Mouse (Mus musculus) large intestine, adult 2 months (tissue): ENCODE measurements around the gene Gm37240. TPM values are rescaled to one million over a fixed set of nuclear protein-coding genes. Genes with fewer than 3 reads are reported as not detected.

Experiments
- DNase-seq: peaks from one replicate; pipeline ENCODE4 v3.0.0-alpha.2; 2012; ENCODE audit warnings: low read depth, low spot score
- WGBS: fragments of 180-500 bp; shearing (Covaris S2); methylation state at CpG from one replicate; pipeline ENCODE4 v1.1.7; 2018; 5-methylcytosine and 5-hydroxymethylcytosine counted together
- polyA plus RNA-seq: library from polyadenylated mRNA; depleted of rRNA; stranded (reverse); fragments of >200 nt; gene quantifications from 2 replicates; pipeline ENCODE4 v1.2.3, GENCODE M21; 2012

The Gm37240 gene
- polyA plus RNA-seq, 1 experiment: 3.7 TPM

GRCm38 (mm10) chr3:84740050-84740596, 1147.2 kb downstream of the Gm37240 start:
- no peak for DNase-seq
- WGBS: 23% methylated on average over 10 of the region's 10 CpGs

- WGBS: 65% methylated on average over 3 of the region's 3 CpGs
- DNase-seq: no peak
These were observed 1150.2 kb downstream of the Gm37240 start for GRCm38 (mm10) chr3:84737137-84737536.

GRCm38 (mm10) chr3:84735716-84736115, 1151.6 kb downstream of the Gm37240 start:
- 32% methylated on average over 10 of the region's 10 CpGs for WGBS
- DNase-seq: no peak

GRCm38 (mm10) chr3:84732516-84732915, 1154.8 kb downstream of the Gm37240 start:
- WGBS: 29% methylated on average over 6 of the region's 6 CpGs
- no peak for DNase-seq

- 37% methylated on average over 20 of the region's 20 CpGs for WGBS
- DNase-seq: no peak
These were observed 1155.3 kb downstream of the Gm37240 start for GRCm38 (mm10) chr3:84732016-84732502.

GRCm38 (mm10) chr3:84731403-84732015, 1155.8 kb downstream of the Gm37240 start:
- WGBS: 26% methylated on average over 9 of the region's 9 CpGs
- DNase-seq: no peak

- 35% methylated on average over 5 of the region's 5 CpGs for WGBS
- DNase-seq: no peak
These were observed 1156.3 kb downstream of the Gm37240 start for GRCm38 (mm10) chr3:84731003-84731402.

- WGBS: 84% methylated on average over 6 of the region's 6 CpGs
- DNase-seq: no peak
These were observed 1157.5 kb downstream of the Gm37240 start for GRCm38 (mm10) chr3:84729806-84730205.

- no peak for DNase-seq
- 59% methylated on average over 5 of the region's 5 CpGs for WGBS
These were observed 1163.3 kb downstream of the Gm37240 start for GRCm38 (mm10) chr3:84723996-84724395.

GRCm38 (mm10) chr3:84722680-84723079, 1164.6 kb downstream of the Gm37240 start:
- no peak for DNase-seq
- WGBS: 92% methylated on average over 4 of the region's 4 CpGs

- no peak for DNase-seq
- 86% methylated on average over 15 of the region's 15 CpGs for WGBS
These were observed 1172.1 kb downstream of the Gm37240 start for GRCm38 (mm10) chr3:84715073-84715768.

- DNase-seq: no peak
- WGBS: 58% methylated on average over 2 of the region's 2 CpGs
These were observed 1174.4 kb downstream of the Gm37240 start for GRCm38 (mm10) chr3:84712941-84713340.

GRCm38 (mm10) chr3:84710723-84711122, 1176.6 kb downstream of the Gm37240 start:
- no peak for DNase-seq

GRCm38 (mm10) chr3:84709967-84710366, 1177.4 kb downstream of the Gm37240 start:
- 92% methylated on average over 8 of the region's 8 CpGs for WGBS
- DNase-seq: no peak

More at GRCm38 (mm10) chr3:84710723-84711122, 1176.6 kb downstream of the Gm37240 start:
- 88% methylated on average over 4 of the region's 4 CpGs for whole genome bisulfite sequencing

- 68% methylated on average over 8 of the region's 8 CpGs for WGBS
- no peak for DNase-seq
These were observed 1178.2 kb downstream of the Gm37240 start for GRCm38 (mm10) chr3:84709100-84709499.

GRCm38 (mm10) chr3:84708469-84708868, 1178.8 kb downstream of the Gm37240 start:
- no peak for DNase-seq
- 71% methylated on average over 10 of the region's 10 CpGs for WGBS

- no peak for DNase-seq
- 87% methylated on average over 9 of the region's 9 CpGs for WGBS
These were observed 1182.1 kb downstream of the Gm37240 start for GRCm38 (mm10) chr3:84705224-84705623.

GRCm38 (mm10) chr3:84703083-84703810, 1184.1 kb downstream of the Gm37240 start:
- 65% methylated on average over 11 of the region's 11 CpGs for WGBS
- no peak for DNase-seq

GRCm38 (mm10) chr3:84701964-84702363, 1185.4 kb downstream of the Gm37240 start:
- DNase-seq: no peak
- WGBS: 79% methylated on average over 5 of the region's 5 CpGs

GRCm38 (mm10) chr3:84701509-84701908, 1185.8 kb downstream of the Gm37240 start:
- WGBS: 68% methylated on average over 2 of the region's 2 CpGs
- no peak for DNase-seq
